Mouse (Mus musculus): ENCODE results near the gene Eprs.

DNA sequence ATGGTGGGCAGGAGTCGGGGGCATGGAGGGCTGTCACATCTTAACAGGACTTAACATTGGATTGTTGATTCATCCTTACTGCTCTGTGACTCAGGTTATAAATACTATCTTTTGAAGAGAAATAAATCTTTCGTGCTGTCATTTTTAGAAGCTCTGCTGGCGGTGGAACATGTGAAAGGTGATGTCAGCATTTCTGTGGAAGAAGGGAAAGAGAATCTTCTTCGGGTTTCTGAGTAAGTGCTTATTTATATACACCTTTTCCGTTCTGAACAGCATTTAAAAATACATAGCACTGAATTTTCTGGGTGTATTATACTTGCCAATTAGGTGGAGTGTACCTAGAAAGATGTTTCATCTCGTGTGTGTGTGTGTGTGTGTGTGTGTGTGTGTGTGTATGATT, 4.5 kb downstream of the Eprs start:
- TF ChIP-seq CTCF (IDR thresholded peaks at IDR 0.05) (no peak), EP300 (IDR thresholded peaks at IDR 0.05) (no peak)

Measured in lung, postnatal 0 days (tissue).